Mouse (Mus musculus) midbrain, embryonic 14.5 days (tissue): ENCODE results near the gene Atp6v0a1. TPM values are rescaled to one million over a fixed set of nuclear protein-coding genes. Genes with fewer than 3 reads are reported as not detected.

Experiments
- ATAC-seq: fragments of 200-750 bp; cut with Nextera tagmentation; 2 replicates; pipeline ENCODE4 v1.8.0; 2017; ENCODE audit warnings: moderate number of reproducible peaks, moderate library complexity; ENCODE audit not compliant: low FRiP score, low TSS enrichment
- DNase-seq: peaks from one replicate; pipeline ENCODE4 v3.0.0-alpha.2; 2015
- H3K27ac ChIP-seq: fragments of 300-500 bp; sonication (generic); replicated peaks from 2 replicates; pipeline ENCODE4 v1.5.1; 2014; ENCODE audit warnings: mild to moderate bottlenecking, low read depth, low read length, moderate library complexity
- H3K27me3 ChIP-seq: fragments of 300-500 bp; sonication (generic); 2 replicates; pipeline ENCODE4 v1.6.1; 2014; ENCODE audit warnings: low read length, control low read depth, mixed read lengths; ENCODE audit not compliant: control insufficient read depth, insufficient read depth
- H3K36me3 ChIP-seq: fragments of 300-500 bp; sonication (generic); 2 replicates; pipeline ENCODE4 v1.6.1; 2014; ENCODE audit warnings: low read length, control low read depth; ENCODE audit not compliant: control insufficient read depth, insufficient read depth
- H3K4me1 ChIP-seq: fragments of 300-500 bp; sonication (generic); 2 replicates; pipeline ENCODE4 v1.6.1; 2014; ENCODE audit warnings: mild to moderate bottlenecking, antibody characterized with exemption, low read length, control low read depth; ENCODE audit not compliant: control insufficient read depth, insufficient read depth
- H3K4me2 ChIP-seq: fragments of 300-500 bp; sonication (generic); 2 replicates; pipeline ENCODE4 v1.6.1; 2014; ENCODE audit warnings: mild to moderate bottlenecking, low read length, moderate library complexity
- H3K4me3 ChIP-seq: fragments of 300-500 bp; sonication (generic); replicated peaks from 2 replicates; pipeline ENCODE4 v1.5.1; 2014; ENCODE audit warnings: low read depth, low read length
- H3K9ac ChIP-seq: fragments of 300-500 bp; sonication (generic); replicated peaks from 2 replicates; pipeline ENCODE4 v1.6.1; 2014; ENCODE audit warnings: mild to moderate bottlenecking, low read length, moderate library complexity
- H3K9me3 ChIP-seq: fragments of 300-500 bp; sonication (generic); 2 replicates; pipeline ENCODE4 v1.6.1; 2016; ENCODE audit warnings: low read length, control low read depth, mixed read lengths; ENCODE audit not compliant: control insufficient read depth
- WGBS: fragments of 180-500 bp; shearing (Covaris S2); extraction: QIAGEN DNeasy Blood & Tissue Kit; methylation state at CpG from one replicate; pipeline ENCODE4 v1.1.7; 2014; 5-methylcytosine and 5-hydroxymethylcytosine counted together
- polyA plus RNA-seq: library from polyadenylated mRNA; unstranded; fragments of >200 nt; fragmentation: Nextera tagmentation; extraction: Ambion mirVana; gene quantifications from 2 replicates; pipeline ENCODE4 v1.2.1, GENCODE M21; 2014

Gene Atp6v0a1
- polyA plus RNA-seq, 1 experiment from 2014 or later, result 115 TPM

- peak overlapping the region; percentile 94 for H3K4me2 ChIP-seq
- peak overlapping the region; percentile 86; the same call in 1 of the 2 replicates for H3K27ac ChIP-seq
- DNase-seq, result no peak
- 93% methylated on average over 18 of the region's 18 CpGs for WGBS
- H3K36me3 ChIP-seq, result peaks cover 35% of the 10 kb centered on the region
- H3K9ac ChIP-seq, result no peak overlapping the region
- H3K4me3 ChIP-seq, result no peak overlapping the region
- ATAC-seq, result no peak
- H3K27me3 ChIP-seq, result peaks cover 5% of the 10 kb centered on the region
- H3K4me1 ChIP-seq, result peaks cover 33% of the 10 kb centered on the region
- no peaks in the 10 kb centered on the region for H3K9me3 ChIP-seq
Measured at GRCm38 (mm10) chr11:101085617-101086322, 76.5 kb downstream of the Atp6v0a1 start.

- WGBS, result 88% methylated on average over 6 of the region's 6 CpGs
- ATAC-seq, result no peak
Measured at GRCm38 (mm10) chr11:101086323-101086674, 77.0 kb downstream of the Atp6v0a1 start.

GRCm38 (mm10) chr11:101086756-101087681 lies 77.8 kb downstream of the Atp6v0a1 start, which contains the start of gene Mlx:
TSS of gene Mlx (plus strand) at chr11:101087277.
- H3K9ac ChIP-seq, result peak within 1 kb of the TSS; percentile 80
- H3K4me3 ChIP-seq, result peak within 1 kb of the TSS; percentile 69
- no peaks in the 10 kb centered on the region for H3K9me3 ChIP-seq
- peak within 1 kb of the TSS; percentile 86 for H3K27ac ChIP-seq
- 1% methylated on average over 52 of the region's 52 CpGs for WGBS
- H3K36me3 ChIP-seq, result peaks cover 48% of the 10 kb centered on the region
- peak; percentile 96 for DNase-seq
- peaks cover 26% of the 10 kb centered on the region for H3K4me1 ChIP-seq
- H3K4me2 ChIP-seq, result peak within 1 kb of the TSS; percentile 94
- ATAC-seq, result peak; percentile 85
- H3K27me3 ChIP-seq, result no peaks in the 10 kb centered on the region

More at GRCm38 (mm10) chr11:101086323-101086674, 77.0 kb downstream of the Atp6v0a1 start:
- no peak for DNase-seq
- peaks cover 32% of the 10 kb centered on the region for H3K4me1 ChIP-seq
- H3K9me3 ChIP-seq, result no peaks in the 10 kb centered on the region
- H3K27ac ChIP-seq, result peak overlapping the region; percentile 86
- peak overlapping the region; percentile 94 for H3K4me2 ChIP-seq
- no peak overlapping the region for H3K4me3 ChIP-seq
- H3K9ac ChIP-seq, result no peak overlapping the region
- peaks cover 40% of the 10 kb centered on the region for H3K36me3 ChIP-seq
- no peaks in the 10 kb centered on the region for H3K27me3 ChIP-seq

GRCm38 (mm10) chr11:101087682-101088055 lies 78.4 kb downstream of the Atp6v0a1 start:
- H3K27me3 ChIP-seq, result no peaks in the 10 kb centered on the region
- DNase-seq, result no peak
- peak overlapping the region; percentile 69 for H3K4me3 ChIP-seq
- WGBS, result 9% methylated on average over 8 of the region's 8 CpGs
- H3K9me3 ChIP-seq, result no peaks in the 10 kb centered on the region
- H3K4me1 ChIP-seq, result peaks cover 26% of the 10 kb centered on the region
- H3K9ac ChIP-seq, result peak overlapping the region; percentile 80
- peaks cover 54% of the 10 kb centered on the region for H3K36me3 ChIP-seq
- H3K27ac ChIP-seq, result peak overlapping the region; percentile 86
- H3K4me2 ChIP-seq, result peak overlapping the region; percentile 94
- ATAC-seq, result no peak

GRCm38 (mm10) chr11:101089931-101090330 lies 80.7 kb downstream of the Atp6v0a1 start:
- no peaks in the 10 kb centered on the region for H3K27me3 ChIP-seq
- peaks cover 63% of the 10 kb centered on the region for H3K36me3 ChIP-seq
- no peak overlapping the region for H3K4me2 ChIP-seq
- no peaks in the 10 kb centered on the region for H3K9me3 ChIP-seq
- no peak for ATAC-seq
- no peak overlapping the region for H3K9ac ChIP-seq
- WGBS, result 90% methylated on average over 1 of the region's 1 CpGs
- no peak overlapping the region for H3K4me3 ChIP-seq
- peaks cover 23% of the 10 kb centered on the region for H3K4me1 ChIP-seq
- DNase-seq, result no peak
- H3K27ac ChIP-seq, result no peak overlapping the region

- Histone ChIP-seq H3K9me3 (no peaks in the 10 kb centered on the region), H3K4me1 (0 out of 2 replicates have a peak, but pooled peaks cover 8% of the 10 kb centered on the region), H3K36me3 (peaks cover 75% of the 10 kb centered on the region), H3K4me2 (peak overlapping the region; percentile 92), H3K9ac (peak overlapping the region; percentile 65), H3K4me3 (peak overlapping the region; percentile 72), H3K27ac (peak overlapping the region; percentile 84; the same call in 1 of the 2 replicates), H3K27me3 (no peaks in the 10 kb centered on the region)
- WGBS, result under 1% methylated on average over 18 of the region's 18 CpGs
- ATAC-seq (no peak; the same call in 1 of the 2 replicates), DNase-seq (no peak)
Measured at GRCm38 (mm10) chr11:101094930-101095313, 85.7 kb downstream of the Atp6v0a1 start.

- peak; percentile 96 for ATAC-seq
- peak within 1 kb of the TSS; percentile 92 for H3K4me2 ChIP-seq
- peak within 1 kb of the TSS; percentile 65 for H3K9ac ChIP-seq
- H3K36me3 ChIP-seq, result peaks cover 75% of the 10 kb centered on the region
- H3K4me1 ChIP-seq, result 0 out of 2 replicates have a peak, but pooled peaks cover 8% of the 10 kb centered on the region
- peak within 1 kb of the TSS; percentile 72 for H3K4me3 ChIP-seq
- under 1% methylated on average over 43 of the region's 43 CpGs for WGBS
- DNase-seq, result peak; percentile 97
- H3K9me3 ChIP-seq, result no peaks in the 10 kb centered on the region
- H3K27ac ChIP-seq, result peak within 1 kb of the TSS; percentile 84
- no peaks in the 10 kb centered on the region for H3K27me3 ChIP-seq
Measured at GRCm38 (mm10) chr11:101095314-101096024, 86.2 kb downstream of the Atp6v0a1 start, which contains the start of gene Psmc3ip. TSS of gene Psmc3ip (minus strand) at chr11:101095436.

- Histone ChIP-seq H3K4me2 (no peak overlapping the region), H3K27ac (no peak overlapping the region), H3K27me3 (no peaks in the 10 kb centered on the region), H3K4me1 (0 out of 2 replicates have a peak, but pooled peaks cover 8% of the 10 kb centered on the region), H3K9ac (no peak overlapping the region), H3K4me3 (no peak overlapping the region), H3K9me3 (no peaks in the 10 kb centered on the region), H3K36me3 (peaks cover 75% of the 10 kb centered on the region)
- WGBS, result 93% methylated on average over 8 of the region's 8 CpGs
- DNase-seq (no peak), ATAC-seq (no peak)
Measured at GRCm38 (mm10) chr11:101098231-101098630, 89.0 kb downstream of the Atp6v0a1 start.
